Mouse (Mus musculus) MEL (cell line): ENCODE measurements around the gene Efna4. TPM values are rescaled to one million over a fixed set of nuclear protein-coding genes. Genes with fewer than 3 reads are reported as not detected.

Experiments used
- DNase-seq: peaks from one replicate; pipeline ENCODE4 v3.0.0; 2011; ENCODE audit warnings: low read depth, low spot score
- H3K27ac ChIP-seq: 2 replicates; pipeline ENCODE4 v1.5.1; 2012; ENCODE audit warnings: low read depth, mild to moderate bottlenecking, control low read depth, low read length, moderate library complexity; ENCODE audit not compliant: control insufficient read depth
- H3K27me3 ChIP-seq, 2 experiments: fragments of 150-350 bp in 1 of 2; sonication (generic) in 1 of 2; 2 replicates each; pipeline ENCODE4 v1.6.1; 2012; ENCODE audit warnings: low read length in 2 of 2, mild to moderate bottlenecking in 2 of 2, improper control_type of control experiment in 1 of 2, moderate library complexity in 1 of 2; ENCODE audit not compliant: insufficient read depth in 2 of 2, control insufficient read depth in 1 of 2
- H3K36me3 ChIP-seq, 2 experiments: 2 replicates each; pipeline ENCODE4 v1.6.1; 2012 to 2014; ENCODE audit warnings: low read length in 2 of 2, improper control_type of control experiment in 1 of 2, inconsistent platforms in 1 of 2, mild to moderate bottlenecking in 1 of 2; ENCODE audit not compliant: insufficient read depth in 2 of 2, control insufficient read depth in 1 of 2
- H3K4me1 ChIP-seq, 2 experiments: fragments of 150-350 bp in 1 of 2; sonication (generic) in 1 of 2; 2 replicates each; pipeline ENCODE4 v1.6.1; 2012; ENCODE audit warnings: low read length in 2 of 2, improper control_type of control experiment in 1 of 2, mild to moderate bottlenecking in 1 of 2; ENCODE audit not compliant: insufficient read depth in 2 of 2, control insufficient read depth in 1 of 2
- H3K4me3 ChIP-seq, 2 experiments: fragments of 150-350 bp in 1 of 2; sonication (generic) in 1 of 2; 2 replicates each; pipeline ENCODE4 v1.5.1; 2012; ENCODE audit warnings: low read depth in 2 of 2, low read length in 2 of 2, mild to moderate bottlenecking in 2 of 2, moderate library complexity in 2 of 2, control low read depth in 1 of 2, improper control_type of control experiment in 1 of 2; ENCODE audit not compliant: control insufficient read depth in 1 of 2, insufficient read depth in 1 of 2
- H3K79me2 ChIP-seq: 2 replicates; pipeline ENCODE4 v1.6.1; 2012; ENCODE audit warnings: mild to moderate bottlenecking, low read length, moderate library complexity; ENCODE audit not compliant: control insufficient read depth, poor library complexity, insufficient read depth
- H3K9ac ChIP-seq: 2 replicates; pipeline ENCODE4 v1.6.1; 2012; ENCODE audit warnings: low read depth, mild to moderate bottlenecking, control low read depth, low read length, moderate library complexity; ENCODE audit not compliant: control insufficient read depth, poor library complexity, severe bottlenecking
- H3K9me3 ChIP-seq: fragments of 150-350 bp; sonication (generic); replicated peaks from 2 replicates; pipeline ENCODE4 v1.6.1; 2012; ENCODE audit warnings: mild to moderate bottlenecking, low read length, improper control_type of control experiment, moderate library complexity; ENCODE audit not compliant: insufficient read depth
- BHLHE40 ChIP-seq: IDR thresholded peaks from 2 replicates; pipeline ENCODE4 v1.6.1; 2012; ENCODE audit warnings: low read depth, mild to moderate bottlenecking, inconsistent platforms, low read length, improper control_type of control experiment, borderline replicate concordance
- CHD1 ChIP-seq: IDR thresholded peaks from 2 replicates; pipeline ENCODE4 v1.6.1; 2012; ENCODE audit warnings: low read depth, mild to moderate bottlenecking, inconsistent platforms, low read length, improper control_type of control experiment
- CHD2 ChIP-seq: IDR thresholded peaks from 2 replicates; pipeline ENCODE4 v1.6.1; 2011; ENCODE audit warnings: low read length, improper control_type of control experiment
- CTCF ChIP-seq, 3 experiments: IDR thresholded peaks in 2 of 3; conservative IDR thresholded peaks in 1 of 3; 2 replicates each; pipeline ENCODE4 v1.5.1; 2011 to 2012; ENCODE audit warnings: low read length in 3 of 3, low read depth in 2 of 3, mild to moderate bottlenecking in 2 of 3, improper control_type of control experiment in 1 of 3, inconsistent platforms in 1 of 3, mixed read lengths in 1 of 3, moderate library complexity in 1 of 3; ENCODE audit not compliant: control insufficient read depth in 1 of 3, insufficient read depth in 1 of 3, poor library complexity in 1 of 3, severe bottlenecking in 1 of 3
- ELF1 ChIP-seq: IDR thresholded peaks from 2 replicates; pipeline ENCODE4 v1.6.1; 2014; ENCODE audit warnings: low read depth, mild to moderate bottlenecking, inconsistent platforms, low read length, improper control_type of control experiment, moderate library complexity
- MAZ ChIP-seq: IDR thresholded peaks from 2 replicates; pipeline ENCODE4 v1.6.1; 2012; ENCODE audit warnings: low read depth, mild to moderate bottlenecking, inconsistent platforms, low read length, improper control_type of control experiment
- MXI1 ChIP-seq: IDR thresholded peaks from 2 replicates; pipeline ENCODE4 v1.6.1; 2011; ENCODE audit warnings: mild to moderate bottlenecking, low read depth, low read length, improper control_type of control experiment
- MYC ChIP-seq: IDR thresholded peaks from 2 replicates; pipeline ENCODE4 v1.6.1; 2011; ENCODE audit warnings: low read depth, mild to moderate bottlenecking, low read length, improper control_type of control experiment, moderate library complexity
- POLR2A ChIP-seq, 2 experiments: IDR thresholded peaks; 2 replicates each; pipeline ENCODE4 v1.6.1; 2011 to 2012; ENCODE audit warnings: low read length in 2 of 2, mild to moderate bottlenecking in 2 of 2, control low read depth in 1 of 2, improper control_type of control experiment in 1 of 2, low read depth in 1 of 2, moderate library complexity in 1 of 2; ENCODE audit not compliant: control insufficient read depth in 1 of 2, insufficient read depth in 1 of 2, poor library complexity in 1 of 2
- POLR2AphosphoS2 ChIP-seq: IDR thresholded peaks from 2 replicates; pipeline ENCODE4 v1.6.1; 2011; ENCODE audit warnings: low read length, improper control_type of control experiment
- RAD21 ChIP-seq: IDR thresholded peaks from 2 replicates; pipeline ENCODE4 v1.6.1; 2011; ENCODE audit warnings: mild to moderate bottlenecking, low read depth, low read length, improper control_type of control experiment
- SIN3A ChIP-seq: IDR thresholded peaks from 2 replicates; pipeline ENCODE4 v1.6.1; 2012; ENCODE audit warnings: low read length, improper control_type of control experiment, inconsistent platforms
- SMC3 ChIP-seq: IDR thresholded peaks from 2 replicates; pipeline ENCODE4 v1.6.1; 2011; ENCODE audit warnings: low read depth, low read length, improper control_type of control experiment
- TBP ChIP-seq: IDR thresholded peaks from 2 replicates; pipeline ENCODE4 v1.8.0; 2011; ENCODE audit warnings: low read depth, low read length, improper control_type of control experiment
- USF2 ChIP-seq, 2 experiments: IDR thresholded peaks; 2 replicates each; pipeline ENCODE4 v1.6.1; 2011 to 2012; ENCODE audit warnings: improper control_type of control experiment in 2 of 2, low read length in 2 of 2, borderline replicate concordance in 1 of 2, inconsistent platforms in 1 of 2, low read depth in 1 of 2, mild to moderate bottlenecking in 1 of 2; ENCODE audit not compliant: insufficient read depth in 1 of 2
- ZC3H11A ChIP-seq: IDR thresholded peaks from 2 replicates; pipeline ENCODE4 v1.6.1; 2012; ENCODE audit warnings: low read depth, mild to moderate bottlenecking, inconsistent platforms, low read length, improper control_type of control experiment
- ZKSCAN1 ChIP-seq: IDR thresholded peaks from 2 replicates; pipeline ENCODE4 v1.6.1; 2012; ENCODE audit warnings: low read depth, mild to moderate bottlenecking, inconsistent platforms, low read length, improper control_type of control experiment, moderate library complexity
- polyA plus RNA-seq, 2 experiments: library from polyadenylated mRNA; stranded (reverse) in 1 of 2; unstranded in 1 of 2; fragments of >175 nt in 1 of 2; fragments of >200 nt in 1 of 2; gene quantifications; 2 replicates each; pipeline versions ENCODE4 v1.2.1 to v1.2.4; 2012; ENCODE audit warnings: low replicate concordance in 2 of 2, low read depth in 1 of 2; ENCODE audit not compliant: insufficient read length in 2 of 2, insufficient read depth in 1 of 2, missing spikeins in 1 of 2
- total RNA-seq: library from RNA; depleted of rRNA; stranded (reverse); fragments of 300-350 nt; gene quantifications from 2 replicates; pipeline ENCODE4 v1.2.3, GENCODE M21; 2012

Efna4 gene
- total and polyA plus RNA-seq, 3 experiments: 1.9 to 4.5 TPM; not detected in 1

- no peak overlapping the region for H3K27ac ChIP-seq
- H3K9ac ChIP-seq: no peak overlapping the region
- no peak for TF ChIP-seq ZKSCAN1
- peak; percentile 74 for TF ChIP-seq SMC3
- peak; percentile 45 for TF ChIP-seq ZC3H11A
- no peak for TF ChIP-seq CHD1
- 0 out of 2 replicates have a peak, but pooled peaks have one; percentile 18 for TF ChIP-seq BHLHE40
- TF ChIP-seq POLR2A (IDR thresholded peaks at IDR 0.05; ENCODE audit: control insufficient read depth in 1 of 2, insufficient read depth in 1 of 2, low read depth in 1 of 2, low read length in 2 of 2, poor library complexity in 1 of 2): 0 out of 4 replicates have a peak, but pooled peaks of 1 of the 2 experiments have one; percentile 18
- peak; percentile 31 for TF ChIP-seq RAD21
- TF ChIP-seq CHD2: 0 out of 2 replicates have a peak, but pooled peaks have one; percentile 15
- peak; percentile 73 to 99 (median 76) for TF ChIP-seq CTCF (IDR thresholded peaks at IDR 0.05 in 2 of 3, conservative IDR thresholded peaks at IDR 0.05 in 1 of 3; ENCODE audit: control insufficient read depth in 1 of 3, insufficient read depth in 1 of 3, low read depth in 2 of 3, low read length in 3 of 3, poor library complexity in 1 of 3, severe bottlenecking in 1 of 3)
- peak; percentile 85; the same call in 1 of the 2 replicates for TF ChIP-seq MAZ
- TF ChIP-seq SIN3A: no peak
- TF ChIP-seq, all 39 proteins: peak for 8
- Histone ChIP-seq H3K79me2 (no peaks in the 10 kb centered on the region), H3K36me3 (peaks cover 0 to 4% of the 10 kb centered on the region in 2 experiments; a peak in 1 of 4 replicates), H3K9me3 (no peaks in the 10 kb centered on the region), H3K4me1 (peaks cover 0 to 9% of the 10 kb centered on the region in 2 experiments; a peak in 1 of 4 replicates), H3K27me3 (no peaks in the 10 kb centered on the region), H3K4me3 (no peak overlapping the region)
- DNase-seq: peak; percentile 61
Measured at GRCm38 (mm10) chr3:89378394-89379067, 40.7 kb upstream of the Efna4 start.

DNA sequence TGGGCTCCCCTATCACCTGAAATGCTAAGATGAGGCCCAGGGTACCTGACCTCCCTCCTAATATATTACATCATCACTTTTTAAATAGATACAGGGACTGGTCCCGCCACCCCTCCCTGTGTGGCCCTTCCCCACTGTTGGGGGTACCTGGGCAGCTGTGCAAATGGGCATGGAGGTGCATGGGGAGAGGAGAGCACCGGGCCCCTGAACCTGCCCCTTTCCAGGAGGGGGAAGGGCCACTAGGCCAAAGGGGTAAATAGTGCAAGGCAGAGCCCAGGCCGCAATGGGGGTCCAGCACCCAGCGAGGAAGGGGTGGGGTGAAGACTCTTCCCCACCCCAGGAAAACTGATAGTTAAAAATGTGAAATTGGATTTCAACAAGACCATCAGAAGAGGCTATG is 40.0 kb upstream of the Efna4 start:
- Histone ChIP-seq H3K79me2 (no peaks in the 10 kb centered on the region), H3K4me3 (no peak overlapping the region), H3K9me3 (no peaks in the 10 kb centered on the region), H3K4me1 (peaks cover 0 to 9% of the 10 kb centered on the region in 2 experiments; a peak in 1 of 4 replicates), H3K27ac (no peak overlapping the region), H3K36me3 (peaks cover 0 to 4% of the 10 kb centered on the region in 2 experiments; a peak in 1 of 4 replicates), H3K27me3 (no peaks in the 10 kb centered on the region), H3K9ac (no peak overlapping the region)
- TF ChIP-seq MXI1 (no peak), USF2 (IDR thresholded peaks at IDR 0.05; ENCODE audit: borderline replicate concordance in 1 of 2, insufficient read depth in 1 of 2, low read depth in 1 of 2, low read length in 2 of 2) (no peak), MYC (no peak), ELF1 (no peak), TBP (no peak), POLR2AphosphoS2 (no peak), SIN3A (no peak)
- DNase-seq: no peak
